1 mouse cellular context compared by ENCODE assay signal in the genomic region with DNA sequence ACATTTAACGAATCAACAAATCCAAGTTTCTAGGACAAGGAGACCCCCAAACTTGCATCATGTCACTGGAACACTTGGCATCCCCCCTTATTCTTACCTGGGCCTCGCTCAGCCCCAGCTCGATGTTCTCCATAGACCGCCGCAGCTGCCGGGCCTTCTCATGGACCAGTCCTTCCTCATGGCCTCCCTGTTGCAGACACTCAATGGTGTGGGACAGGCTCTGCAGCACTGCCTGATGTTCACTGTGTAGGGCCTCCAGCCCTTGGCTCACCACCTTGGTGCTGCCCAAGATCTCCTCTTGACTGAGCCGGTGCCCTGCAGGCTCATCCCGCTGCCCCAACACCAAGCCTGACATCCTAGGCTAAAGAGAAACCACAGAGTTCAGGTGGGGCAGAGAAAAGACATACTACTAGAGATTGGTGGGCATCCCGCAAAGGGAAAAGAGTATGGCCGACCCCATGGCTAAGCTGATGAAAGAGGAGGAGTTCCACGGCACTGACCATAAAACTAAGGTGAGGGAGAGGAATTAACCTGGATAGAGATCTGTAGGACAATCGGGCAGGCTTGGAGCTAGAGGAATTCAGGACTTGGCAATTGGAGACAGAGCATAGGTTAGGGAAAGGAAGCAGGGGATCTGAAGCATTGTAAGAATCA.
TF ChIP-seq lines count a peak whose summit lies in the region.

No protein-coding gene starts in this region.

TF ChIP-seq in CH12.LX, 34 proteins besides CTCF, POLR2A, EP300 and RAD21:
- TF ChIP-seq HCFC1 (IDR thresholded peaks at IDR 0.05; ENCODE audit: low read depth, low read length) (no peak), IRF4 (IDR thresholded peaks at IDR 0.05; ENCODE audit: low read depth, low read length) (no peak)
